Mouse (Mus musculus): ENCODE measurements around the gene Tbp. TPM values are rescaled to one million over a fixed set of nuclear protein-coding genes. Genes with fewer than 3 reads are reported as not detected.

Gene Tbp
- 44.7 and 52.5 TPM in 2 replicates for polyA plus RNA-seq (2015; fragmentation: Nextera tagmentation; extraction: Ambion mirVana)

GRCm38 (mm10) chr17:15499656-15500394 is at the start of gene Tbp, which contains the start of gene Psmb1:
Tbp (plus strand) TSS chr17:15499888.
Psmb1 (minus strand) TSS chr17:15499751.
- peak; percentile 93 for ATAC-seq (ENCODE audit: insufficient number of reproducible peaks, low FRiP score, low TSS enrichment, low read depth)
- H3K4me2 ChIP-seq (replicated peaks): peak within 1 kb of the TSS; percentile 76
- peaks cover 30% of the 10 kb centered on the region for H3K4me1 ChIP-seq
- peaks cover 21% of the 10 kb centered on the region for H3K36me3 ChIP-seq
- H3K27ac ChIP-seq (replicated peaks): peak within 1 kb of the TSS; percentile 96
- no peaks in the 10 kb centered on the region for H3K9me3 ChIP-seq (replicated peaks)
- H3K9ac ChIP-seq: peak within 1 kb of the TSS; percentile 55
- no peaks in the 10 kb centered on the region for H3K27me3 ChIP-seq
- under 1% methylated on average over 63 of the region's 63 CpGs for WGBS
- peak within 1 kb of the TSS; percentile 99 for H3K4me3 ChIP-seq (replicated peaks)

- Histone ChIP-seq H3K4me1 (no peaks in the 10 kb centered on the region), H3K36me3 (no peaks in the 10 kb centered on the region), H3K4me2 (replicated peaks) (no peak overlapping the region), H3K9me3 (replicated peaks) (no peaks in the 10 kb centered on the region), H3K9ac (no peak overlapping the region), H3K27ac (replicated peaks) (no peak overlapping the region), H3K27me3 (no peaks in the 10 kb centered on the region), H3K4me3 (replicated peaks) (no peak overlapping the region)
- ATAC-seq (ENCODE audit: insufficient number of reproducible peaks, low FRiP score, low TSS enrichment, low read depth): no peak
- 76% methylated on average over 4 of the region's 4 CpGs for WGBS
Measured at GRCm38 (mm10) chr17:15455203-15455602, 44.5 kb upstream of the Tbp start.

GRCm38 (mm10) chr17:15456595-15456994 is 43.1 kb upstream of the Tbp start:
- Histone ChIP-seq H3K27me3 (no peaks in the 10 kb centered on the region), H3K4me3 (replicated peaks) (no peak overlapping the region), H3K4me2 (replicated peaks) (no peak overlapping the region), H3K9me3 (replicated peaks) (no peaks in the 10 kb centered on the region), H3K9ac (no peak overlapping the region), H3K4me1 (no peaks in the 10 kb centered on the region), H3K27ac (replicated peaks) (no peak overlapping the region), H3K36me3 (no peaks in the 10 kb centered on the region)
- 85% methylated on average over 2 of the region's 2 CpGs for WGBS
- ATAC-seq (ENCODE audit: insufficient number of reproducible peaks, low FRiP score, low TSS enrichment, low read depth): no peak

DNA sequence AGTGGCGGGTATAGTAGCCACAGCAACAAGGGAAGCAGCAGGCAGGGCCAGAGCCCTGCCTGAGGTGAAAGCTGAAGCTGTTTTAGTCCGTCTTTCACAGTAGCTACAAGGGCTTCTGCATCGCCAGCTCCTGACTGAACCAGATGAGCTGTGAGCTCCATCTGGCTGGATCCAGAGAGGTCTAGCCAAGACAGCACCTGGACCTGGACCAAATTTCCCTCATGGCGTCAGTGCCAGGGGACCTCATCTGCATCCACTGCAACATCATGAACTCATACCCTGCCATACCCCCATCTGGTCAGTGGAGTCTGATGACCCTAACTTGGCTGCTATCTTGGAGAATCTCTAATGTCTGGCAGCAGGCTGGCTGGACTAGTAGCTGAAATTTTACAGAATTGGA is 39.9 kb upstream of the Tbp start:
- Histone ChIP-seq H3K4me1 (no peaks in the 10 kb centered on the region), H3K4me2 (replicated peaks) (no peak overlapping the region), H3K4me3 (replicated peaks) (no peak overlapping the region), H3K27me3 (no peaks in the 10 kb centered on the region), H3K27ac (replicated peaks) (no peak overlapping the region), H3K9me3 (replicated peaks) (no peaks in the 10 kb centered on the region), H3K9ac (no peak overlapping the region), H3K36me3 (no peaks in the 10 kb centered on the region)
- ATAC-seq (ENCODE audit: insufficient number of reproducible peaks, low FRiP score, low TSS enrichment, low read depth): no peak
- 86% methylated on average over 4 of the region's 4 CpGs for WGBS

DNA sequence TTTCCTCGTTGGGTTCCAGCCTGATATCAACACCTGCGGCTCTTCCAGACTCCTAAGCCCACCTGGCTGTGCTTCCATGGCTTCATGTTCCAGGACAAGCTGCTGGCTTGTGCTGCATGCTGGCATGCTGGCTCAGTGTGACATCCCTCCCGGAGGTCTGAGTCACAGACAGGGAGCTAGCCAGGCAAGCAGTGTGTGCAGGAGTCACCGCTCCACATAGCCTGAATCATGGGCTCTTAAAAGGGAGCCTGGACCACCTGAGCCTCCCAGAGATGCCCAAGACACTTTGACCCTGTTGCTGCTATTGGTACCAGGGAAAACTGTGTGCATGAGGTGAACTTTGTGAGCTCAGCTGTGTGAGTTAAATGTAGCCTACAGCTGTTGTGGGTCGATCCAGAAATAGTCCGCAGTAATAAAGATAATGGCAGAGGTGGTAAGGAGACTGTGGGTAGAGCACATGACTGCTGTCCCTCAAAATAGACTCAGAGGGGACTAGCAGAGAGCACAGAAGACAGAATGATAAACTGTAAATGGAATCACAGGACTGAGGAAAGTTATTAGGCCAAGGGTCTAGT is 37.7 kb upstream of the Tbp start:
- no peaks in the 10 kb centered on the region for H3K9me3 ChIP-seq (replicated peaks)
- no peak overlapping the region for H3K27ac ChIP-seq (replicated peaks)
- no peak overlapping the region for H3K4me3 ChIP-seq (replicated peaks)
- H3K36me3 ChIP-seq: 0 out of 2 replicates have a peak, but pooled peaks cover 4% of the 10 kb centered on the region
- no peak overlapping the region for H3K4me2 ChIP-seq (replicated peaks)
- 93% methylated on average over 6 of the region's 6 CpGs for WGBS
- ATAC-seq (ENCODE audit: insufficient number of reproducible peaks, low FRiP score, low TSS enrichment, low read depth): peak; percentile 51; the same call in 1 of the 2 replicates
- no peaks in the 10 kb centered on the region for H3K27me3 ChIP-seq
- H3K4me1 ChIP-seq: no peaks in the 10 kb centered on the region
- no peak overlapping the region for H3K9ac ChIP-seq

DNA sequence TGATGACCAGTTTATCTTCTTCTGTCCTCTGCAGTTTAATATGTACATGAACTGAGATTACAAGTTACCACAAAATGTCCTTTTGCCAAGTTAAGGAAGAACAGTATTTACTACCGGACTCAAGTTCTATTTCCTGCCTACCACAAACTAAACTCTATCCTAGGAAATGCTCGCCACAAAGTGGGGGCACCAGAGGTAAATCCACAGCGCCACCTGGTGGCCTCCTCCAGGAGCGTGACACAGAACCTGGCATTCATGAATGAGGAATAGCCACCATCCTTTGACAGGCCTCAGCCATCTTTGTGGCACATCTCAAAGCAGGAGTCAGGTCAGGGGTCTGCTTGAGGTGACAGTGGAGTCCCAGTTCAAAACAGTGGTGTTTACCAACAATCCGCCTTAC is 32.0 kb upstream of the Tbp start:
- Histone ChIP-seq H3K4me1 (no peaks in the 10 kb centered on the region), H3K27me3 (no peaks in the 10 kb centered on the region), H3K27ac (replicated peaks) (no peak overlapping the region), H3K36me3 (peaks cover 30% of the 10 kb centered on the region), H3K9me3 (replicated peaks) (no peaks in the 10 kb centered on the region), H3K9ac (no peak overlapping the region), H3K4me2 (replicated peaks) (no peak overlapping the region), H3K4me3 (replicated peaks) (no peak overlapping the region)
- WGBS: 21% methylated on average over 5 of the region's 5 CpGs
- 0 out of 2 replicates have a peak, but pooled peaks have one; percentile 29 for ATAC-seq (ENCODE audit: insufficient number of reproducible peaks, low FRiP score, low TSS enrichment, low read depth)

- Histone ChIP-seq H3K9ac (no peak overlapping the region), H3K27me3 (no peaks in the 10 kb centered on the region), H3K4me2 (replicated peaks) (no peak overlapping the region), H3K36me3 (peaks cover 75% of the 10 kb centered on the region), H3K27ac (replicated peaks) (no peak overlapping the region), H3K9me3 (replicated peaks) (no peaks in the 10 kb centered on the region), H3K4me1 (no peaks in the 10 kb centered on the region), H3K4me3 (replicated peaks) (no peak overlapping the region)
- no peak for ATAC-seq (ENCODE audit: insufficient number of reproducible peaks, low FRiP score, low TSS enrichment, low read depth)
- 87% methylated on average over 4 of the region's 4 CpGs for WGBS
Measured at GRCm38 (mm10) chr17:15472671-15473070, 27.0 kb upstream of the Tbp start.

DNA sequence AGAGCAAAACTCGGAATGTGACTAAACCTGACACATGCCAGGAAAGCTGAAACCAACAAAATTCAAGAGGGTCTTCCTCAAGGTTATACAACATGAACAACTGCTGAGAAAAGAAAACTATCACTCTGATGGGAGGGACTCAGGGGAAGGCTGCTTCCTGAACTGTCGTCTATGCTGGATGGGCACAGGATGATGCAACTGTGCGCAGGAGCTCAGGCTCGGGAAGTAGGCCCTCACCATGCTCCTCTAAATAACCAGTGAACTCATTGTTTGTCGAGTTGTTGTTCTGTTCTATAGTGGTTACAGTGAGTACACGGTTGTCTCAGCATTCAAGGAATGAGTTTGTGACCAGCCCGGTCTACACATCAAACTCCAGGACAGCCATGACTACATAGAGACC is 9.1 kb upstream of the Tbp start:
- H3K4me1 ChIP-seq: no peaks in the 10 kb centered on the region
- H3K4me2 ChIP-seq (replicated peaks): no peak overlapping the region
- no peaks in the 10 kb centered on the region for H3K27me3 ChIP-seq
- no peaks in the 10 kb centered on the region for H3K9me3 ChIP-seq (replicated peaks)
- H3K27ac ChIP-seq (replicated peaks): no peak overlapping the region
- no peak overlapping the region for H3K4me3 ChIP-seq (replicated peaks)
- H3K9ac ChIP-seq: no peak overlapping the region
- H3K36me3 ChIP-seq: peaks cover 59% of the 10 kb centered on the region
- 90% methylated on average over 7 of the region's 7 CpGs for WGBS
- ATAC-seq (ENCODE audit: insufficient number of reproducible peaks, low FRiP score, low TSS enrichment, low read depth): no peak

- H3K27ac ChIP-seq (replicated peaks): peak overlapping the region; percentile 96
- no peaks in the 10 kb centered on the region for H3K27me3 ChIP-seq
- H3K4me1 ChIP-seq: peaks cover 30% of the 10 kb centered on the region
- H3K9ac ChIP-seq: peak overlapping the region; percentile 88
- ATAC-seq (ENCODE audit: insufficient number of reproducible peaks, low FRiP score, low TSS enrichment, low read depth): peak; percentile 94
- peak overlapping the region; percentile 99 for H3K4me3 ChIP-seq (replicated peaks)
- peak overlapping the region; percentile 76 for H3K4me2 ChIP-seq (replicated peaks)
- H3K9me3 ChIP-seq (replicated peaks): no peaks in the 10 kb centered on the region
- WGBS: under 1% methylated on average over 50 of the region's 50 CpGs
- H3K36me3 ChIP-seq: peaks cover 24% of the 10 kb centered on the region
Measured at GRCm38 (mm10) chr17:15497882-15498752, 1.6 kb upstream of the Tbp start.

- Histone ChIP-seq H3K27ac (replicated peaks) (peak overlapping the region; percentile 96), H3K27me3 (no peaks in the 10 kb centered on the region), H3K36me3 (peaks cover 20% of the 10 kb centered on the region; the same call in 1 of the 2 replicates), H3K4me1 (peaks cover 30% of the 10 kb centered on the region), H3K9me3 (replicated peaks) (no peaks in the 10 kb centered on the region), H3K4me2 (replicated peaks) (peak overlapping the region; percentile 76), H3K9ac (no peak overlapping the region), H3K4me3 (replicated peaks) (peak overlapping the region; percentile 99)
- WGBS: 36% methylated on average over 7 of the region's 7 CpGs
- no peak for ATAC-seq (ENCODE audit: insufficient number of reproducible peaks, low FRiP score, low TSS enrichment, low read depth)
Measured at GRCm38 (mm10) chr17:15498753-15499113, 955 bp upstream of the Tbp start.

GRCm38 (mm10) chr17:15510694-15511093 is 11.0 kb downstream of the Tbp start:
- Histone ChIP-seq H3K27me3 (no peaks in the 10 kb centered on the region), H3K27ac (replicated peaks) (no peak overlapping the region), H3K9ac (no peak overlapping the region), H3K9me3 (replicated peaks) (0 out of 2 replicates have a peak, but pooled peaks cover 4% of the 10 kb centered on the region), H3K4me3 (replicated peaks) (no peak overlapping the region), H3K4me2 (replicated peaks) (no peak overlapping the region), H3K4me1 (no peaks in the 10 kb centered on the region), H3K36me3 (peaks cover 87% of the 10 kb centered on the region)
- no peak for ATAC-seq (ENCODE audit: insufficient number of reproducible peaks, low FRiP score, low TSS enrichment, low read depth)
- WGBS: 93% methylated on average over 2 of the region's 2 CpGs

Data from embryonic facial prominence, embryonic 15.5 days (tissue).